Mouse (Mus musculus) cerebellum, adult 9-10 months (tissue): ENCODE measurements around the gene Kcna1.

ENCODE experiments used
- DNase-seq: peaks from one replicate; pipeline ENCODE4 v3.0.0; 2022

Gene Kcna1

DNA sequence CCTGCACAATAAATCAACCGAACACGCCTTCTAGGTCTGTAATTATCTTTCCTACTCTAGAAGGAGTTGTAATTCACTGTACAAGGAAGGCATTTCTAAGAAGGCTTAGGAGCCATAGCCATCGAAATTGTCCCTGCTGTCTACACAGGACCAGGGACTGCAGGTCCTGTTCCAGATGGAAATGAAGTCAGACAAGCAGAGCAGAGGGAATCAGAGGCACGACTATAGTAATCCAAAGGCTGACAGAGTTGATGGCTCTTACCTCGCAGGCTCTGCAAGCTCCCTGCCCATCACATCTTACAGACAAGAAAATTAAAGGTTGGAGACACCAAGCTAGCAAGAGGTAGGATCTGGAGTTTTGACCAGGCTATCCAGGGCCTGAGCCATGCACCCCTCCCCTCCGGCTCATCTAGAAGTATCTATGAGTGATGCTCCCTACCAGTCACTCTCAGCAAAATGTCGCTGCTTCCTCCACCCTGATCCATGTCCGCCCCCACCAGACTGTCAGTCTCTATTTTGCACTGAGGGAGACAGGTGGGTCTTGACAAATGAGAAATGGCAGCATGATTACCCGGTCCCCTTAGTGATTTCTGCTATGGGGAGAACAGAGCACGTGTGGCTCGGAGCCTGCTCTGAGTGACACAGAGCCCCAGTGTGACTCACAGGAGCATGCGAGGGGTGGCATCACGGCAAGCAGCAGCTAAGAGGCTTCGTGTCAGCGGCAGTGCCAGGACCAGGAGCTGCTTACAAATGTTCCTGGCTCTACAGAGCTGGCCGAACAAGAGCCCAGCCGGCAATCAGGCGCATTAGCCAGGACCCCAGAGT, 50.2 kb downstream of the Kcna1 start:
- DNase-seq: no peak

GRCm38 (mm10) chr6:126595130-126595529, 51.1 kb downstream of the Kcna1 start:
- no peak for DNase-seq

DNA sequence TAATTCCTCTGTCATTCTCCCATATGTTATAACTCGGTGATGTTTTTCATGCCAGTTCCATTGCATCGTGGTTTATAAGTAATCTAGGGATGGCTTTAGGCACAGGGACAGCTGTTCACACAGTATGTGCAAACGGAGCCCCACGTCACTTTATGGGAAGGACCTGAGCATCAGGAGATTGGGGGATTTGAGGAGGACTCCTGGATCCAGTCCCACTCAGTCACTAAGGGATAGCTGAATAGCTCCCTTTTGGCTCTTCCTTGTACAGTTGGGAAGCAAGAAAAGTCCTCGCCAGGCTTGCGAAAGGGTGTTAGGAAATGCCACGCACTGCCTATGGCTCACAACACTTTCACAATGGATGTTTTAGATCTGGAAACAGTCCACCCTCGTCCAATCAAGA, 51.8 kb downstream of the Kcna1 start:
- no peak for DNase-seq

DNA sequence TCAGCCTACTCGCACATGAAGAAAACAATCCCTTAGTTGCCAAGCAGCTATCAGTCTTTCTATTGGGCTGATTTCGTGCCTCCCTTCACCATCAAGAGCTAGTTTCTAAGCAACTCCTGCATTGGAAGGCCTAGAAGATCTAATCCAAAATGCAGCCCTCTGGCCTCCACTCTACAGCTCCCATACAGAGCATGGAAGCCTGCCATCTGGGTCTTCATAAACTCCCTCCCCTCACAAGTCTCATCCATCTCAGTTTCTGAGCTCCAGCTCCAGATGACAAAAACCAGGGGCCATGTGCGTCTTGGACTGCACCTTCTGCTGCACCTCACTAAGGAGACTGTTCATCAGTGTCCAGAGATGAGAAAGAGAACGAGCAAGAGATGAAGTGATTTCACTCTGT, 52.8 kb downstream of the Kcna1 start:
- DNase-seq: no peak
